Mouse (Mus musculus) skeletal muscle tissue, adult 2 months (tissue): ENCODE measurements at regions not wholly inside any gene's neighbourhood (a gene's known extent, or its start where the extent isn't known, plus 50 kb on each side); places are given as distances from the start of the nearest gene placed in this dataset.

ENCODE experiments used
- DNase-seq: peaks from one replicate; pipeline ENCODE4 v3.0.0-alpha.2; 2012; ENCODE audit warnings: low read depth, low spot score

DNA sequence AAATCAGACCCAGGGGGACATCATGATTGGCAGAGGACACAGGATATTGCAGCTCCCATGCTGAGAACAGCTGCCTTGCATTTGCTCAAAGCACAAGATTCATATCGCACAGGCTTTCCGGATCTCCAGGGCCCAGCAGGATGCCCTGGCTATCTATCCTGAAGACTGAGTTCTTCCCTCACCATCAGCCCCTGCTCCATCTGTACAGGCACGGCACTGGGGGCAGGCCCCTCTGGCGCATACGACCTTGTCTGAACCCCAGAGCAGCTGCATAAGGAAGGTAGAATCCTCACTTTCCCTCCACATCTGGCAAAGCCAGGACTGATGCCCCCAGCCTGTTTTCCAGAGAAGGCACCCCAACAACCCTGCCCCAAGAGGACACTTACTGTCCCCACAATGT lies 266.8 kb downstream of the Tns1 start:
- DNase-seq: no peak

DNA sequence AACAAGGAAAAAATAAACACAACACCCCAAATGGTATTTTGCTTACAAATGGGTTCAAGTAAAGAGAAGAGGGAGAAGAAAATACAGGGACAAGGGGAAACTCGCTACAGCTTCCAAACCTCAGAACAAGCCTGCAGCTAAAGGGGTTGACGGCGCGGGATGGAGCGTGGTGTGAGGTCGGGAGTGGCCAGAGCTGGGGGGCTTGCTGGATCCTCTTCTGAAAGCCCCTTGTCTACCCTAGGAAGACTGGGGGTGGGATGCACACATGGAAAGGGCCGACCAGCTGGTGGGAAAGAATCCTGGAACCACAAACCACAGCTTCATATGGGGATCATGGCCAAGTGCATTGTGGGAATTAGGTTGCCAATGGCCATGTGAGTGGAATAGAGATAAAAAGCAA lies 267.4 kb downstream of the Tns1 start:
- no peak for DNase-seq

DNA sequence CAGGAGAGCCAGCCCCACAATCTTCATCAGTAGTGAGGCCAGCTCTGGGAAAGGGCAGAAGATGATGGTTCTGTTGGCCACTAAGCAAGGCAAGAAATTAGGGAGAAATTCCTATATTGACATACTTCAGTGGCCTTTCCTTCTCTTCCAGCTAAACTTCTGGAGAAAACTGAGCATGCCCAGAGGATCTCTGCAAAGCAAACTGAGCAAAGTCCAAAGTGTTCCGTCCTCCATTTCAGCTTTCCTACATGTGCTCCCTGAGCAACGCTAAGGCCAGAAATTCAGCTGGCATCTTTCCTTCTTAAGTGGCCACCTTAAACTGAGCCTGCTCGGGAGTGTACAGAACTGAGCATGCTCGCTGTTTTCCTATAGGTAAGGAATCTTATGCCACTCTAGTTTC lies 268.9 kb downstream of the Tns1 start:
- no peak for DNase-seq

DNA sequence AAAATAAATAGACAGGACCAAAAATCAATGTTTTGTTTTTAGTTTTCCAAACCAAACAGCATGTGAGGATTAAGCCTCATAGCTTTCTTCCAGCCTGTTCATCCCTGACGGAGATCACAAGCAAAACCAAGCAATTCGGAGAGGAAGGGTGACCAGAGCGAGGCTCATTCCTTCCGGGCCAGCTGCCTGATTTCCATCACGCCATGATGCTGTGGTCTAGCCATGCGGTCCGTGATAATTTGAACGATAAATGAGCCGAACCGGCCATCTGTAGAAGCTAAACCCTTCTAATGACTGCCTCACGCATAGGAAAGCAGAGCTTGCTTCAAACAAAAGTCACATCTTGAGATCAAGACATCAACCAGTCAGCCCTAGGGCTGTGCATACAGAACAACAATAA lies 270.4 kb downstream of the Tns1 start:
- DNase-seq: no peak

DNA sequence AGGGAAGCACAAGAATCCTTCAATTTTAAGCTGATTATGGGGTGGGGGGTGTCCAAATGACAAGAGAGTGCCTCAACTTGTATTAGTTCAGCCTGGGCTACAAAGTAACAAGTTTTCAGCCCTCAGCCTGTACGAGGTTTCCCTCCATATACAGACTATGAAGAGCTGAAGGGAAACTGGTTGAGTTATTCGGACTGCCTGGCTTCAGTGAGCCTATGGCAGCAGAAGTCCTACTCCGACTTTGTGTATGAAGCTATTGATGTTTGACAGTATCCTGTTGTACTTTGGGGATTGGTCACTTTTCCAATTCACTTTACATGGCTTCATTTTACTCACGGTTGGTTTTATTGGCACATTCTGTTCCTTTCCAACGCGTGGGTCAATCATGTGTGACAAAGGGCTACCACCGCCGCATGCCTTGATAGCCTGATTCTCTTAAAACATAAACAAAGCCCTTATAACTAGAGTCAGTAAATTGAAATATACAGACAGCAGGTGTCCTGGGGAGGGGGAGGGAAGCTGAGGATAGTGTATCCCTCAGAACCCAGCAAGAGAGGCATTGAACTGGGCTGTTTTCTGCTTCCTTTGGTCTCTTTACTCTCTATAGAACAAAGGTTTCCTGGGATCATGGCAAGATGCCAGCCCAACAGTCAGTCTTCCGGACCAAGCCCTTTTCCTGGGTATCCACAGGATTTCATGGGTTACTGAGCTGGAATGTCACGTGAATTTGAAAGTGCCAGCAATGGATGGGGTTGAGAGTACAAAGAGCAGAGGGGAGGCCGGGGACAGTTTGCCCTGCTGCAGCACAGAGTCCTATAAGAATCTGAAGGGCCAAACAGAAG lies 273.9 kb downstream of the Tns1 start:
- no peak for DNase-seq

- no peak for DNase-seq
Measured at GRCm38 (mm10) chr1:73848370-73848769, 275.9 kb downstream of the Tns1 start.

DNA sequence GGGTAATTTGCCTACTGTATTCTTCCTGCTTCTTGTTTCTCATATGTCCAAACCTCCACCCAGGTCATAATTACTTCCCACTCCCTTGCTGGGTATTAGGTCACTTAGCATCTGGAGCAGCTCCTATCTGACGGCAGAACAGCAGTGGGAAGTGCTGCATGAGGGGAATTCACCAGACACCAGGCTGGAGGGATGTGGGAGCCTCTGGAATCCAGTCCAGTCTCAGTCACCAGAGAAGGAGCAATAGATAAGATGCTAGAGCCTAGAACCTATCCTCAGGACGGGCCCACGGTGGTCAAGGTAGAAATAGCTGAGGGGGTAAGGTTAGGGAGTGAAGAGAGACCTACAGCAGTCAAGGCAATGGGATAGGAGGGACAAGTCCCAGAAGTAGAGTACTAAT lies 277.1 kb downstream of the Tns1 start:
- no peak for DNase-seq

DNA sequence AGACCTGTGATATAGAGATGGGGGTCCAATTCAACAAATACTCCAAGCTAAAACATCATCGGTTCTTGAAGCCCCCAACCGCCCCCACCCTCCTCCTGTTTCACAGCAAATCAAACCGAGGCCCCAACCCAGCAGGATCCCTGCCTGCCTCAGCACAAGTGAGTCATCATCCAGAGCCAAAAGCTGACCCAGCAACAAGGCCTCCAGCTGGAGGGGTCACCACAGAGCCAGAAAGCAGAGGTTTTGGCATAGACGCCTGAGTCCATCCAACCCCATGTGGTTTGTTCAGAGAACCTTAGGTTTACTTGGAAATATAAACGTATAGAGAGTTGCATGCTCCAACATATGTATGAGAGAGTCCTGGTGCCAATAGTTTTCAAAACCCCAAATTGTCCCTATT lies 279.1 kb downstream of the Tns1 start:
- DNase-seq: no peak

DNA sequence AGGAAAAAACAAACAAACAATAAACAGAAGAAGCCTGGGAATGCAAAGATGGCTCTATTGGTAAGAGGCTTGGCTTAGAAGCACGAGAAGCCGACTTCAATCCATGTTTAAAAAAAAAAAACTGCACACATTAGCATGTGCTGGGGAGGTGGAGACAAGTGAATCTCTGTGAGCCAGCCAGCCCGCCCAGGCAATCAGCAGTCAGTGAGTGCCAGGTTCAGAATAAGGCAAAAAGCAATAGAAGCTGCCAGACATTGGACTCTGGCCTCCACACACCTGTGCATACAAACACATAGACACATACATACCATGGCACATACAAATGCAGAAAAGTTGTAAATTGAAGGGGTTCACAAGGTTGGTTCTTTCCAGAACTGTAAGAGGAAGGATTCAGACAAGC lies 279.7 kb downstream of the Tns1 start:
- DNase-seq: no peak

GRCm38 (mm10) chr1:73839351-73839750 lies 284.9 kb downstream of the Tns1 start:
- DNase-seq: peak; percentile 78

DNA sequence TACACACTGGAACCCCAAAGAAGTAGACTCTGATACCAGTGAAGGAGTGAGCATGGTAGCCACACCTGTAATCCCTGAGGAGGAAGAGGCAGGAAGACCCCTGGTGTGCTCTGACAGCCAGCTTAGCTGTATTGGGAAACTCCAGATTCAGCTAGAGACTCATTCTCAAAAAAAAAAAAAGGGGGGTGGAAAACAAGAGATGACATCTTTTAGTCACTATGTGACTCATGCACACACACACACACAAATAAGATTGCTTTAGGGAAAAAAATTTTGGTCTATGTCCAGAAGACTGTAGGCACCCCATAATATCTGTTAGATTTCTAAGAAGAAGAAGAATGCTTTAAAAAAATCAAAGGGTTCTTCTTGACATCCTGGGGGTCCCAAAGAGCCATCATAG lies 287.6 kb downstream of the Tns1 start:
- no peak for DNase-seq

DNA sequence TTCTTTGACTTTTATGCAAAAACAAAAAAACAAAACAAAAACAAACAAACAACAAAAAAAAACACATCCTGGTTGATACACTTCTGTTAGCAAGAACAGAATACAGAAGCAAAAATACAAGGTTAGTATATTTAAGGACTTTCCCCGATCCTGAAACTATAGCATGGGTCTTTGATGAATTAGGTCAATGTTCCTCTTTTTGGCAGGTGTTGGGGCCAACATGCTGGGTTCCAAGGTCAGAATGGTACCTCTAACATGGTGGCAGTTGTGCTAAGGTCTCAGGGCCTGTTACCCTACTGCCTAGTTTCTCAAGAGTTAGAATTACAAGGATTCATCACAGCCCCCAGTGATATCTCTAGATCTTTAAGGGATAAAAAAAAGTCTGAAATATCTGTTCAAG lies 289.7 kb downstream of the Tns1 start:
- no peak for DNase-seq

GRCm38 (mm10) chr1:73830486-73831132 lies 293.6 kb downstream of the Tns1 start:
- no peak for DNase-seq

DNA sequence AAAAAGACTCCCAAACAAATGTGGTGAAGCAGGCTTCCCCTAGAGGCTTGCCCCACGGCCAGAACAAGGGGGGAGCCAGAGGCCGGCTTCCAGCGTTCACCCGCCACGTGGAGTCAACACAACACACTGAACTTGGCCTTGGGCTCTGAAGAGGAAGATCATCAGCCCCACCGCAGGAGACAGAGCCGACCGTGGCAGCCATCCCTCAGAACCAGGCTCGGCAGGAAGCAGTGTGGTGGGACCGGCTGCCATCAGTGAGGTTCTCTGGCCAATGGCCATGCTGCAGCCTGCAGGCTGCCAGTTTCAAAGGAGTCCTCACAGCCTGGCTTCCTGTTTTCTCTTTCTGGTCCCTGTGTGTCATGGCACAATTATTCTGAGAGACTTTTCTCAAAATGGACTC lies 295.3 kb downstream of the Tns1 start:
- DNase-seq: peak; percentile 24

GRCm38 (mm10) chr1:73826243-73826930 lies 297.9 kb downstream of the Tns1 start:
- peak; percentile 71 for DNase-seq

GRCm38 (mm10) chr1:73824406-73825184 lies 299.7 kb downstream of the Tns1 start:
- peak; percentile 25 for DNase-seq

DNA sequence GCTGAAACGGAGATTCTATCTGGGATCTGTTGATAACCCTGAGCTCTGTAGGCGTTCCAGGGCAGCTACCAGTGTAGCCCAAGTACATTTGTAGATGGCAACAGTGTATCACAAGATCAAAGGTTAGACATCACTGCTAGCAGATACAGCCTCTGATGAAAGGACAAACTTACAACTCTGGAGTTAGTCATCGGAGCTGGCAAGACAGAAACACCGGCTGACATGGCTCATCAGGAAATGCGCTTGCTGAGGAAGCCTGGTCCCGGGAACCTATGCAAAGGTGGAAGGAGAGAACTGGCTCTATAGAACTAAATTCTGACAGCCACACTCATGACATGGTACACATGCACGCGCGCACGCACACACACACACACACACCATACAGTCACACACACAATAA lies 300.5 kb downstream of the Tns1 start:
- no peak for DNase-seq

DNA sequence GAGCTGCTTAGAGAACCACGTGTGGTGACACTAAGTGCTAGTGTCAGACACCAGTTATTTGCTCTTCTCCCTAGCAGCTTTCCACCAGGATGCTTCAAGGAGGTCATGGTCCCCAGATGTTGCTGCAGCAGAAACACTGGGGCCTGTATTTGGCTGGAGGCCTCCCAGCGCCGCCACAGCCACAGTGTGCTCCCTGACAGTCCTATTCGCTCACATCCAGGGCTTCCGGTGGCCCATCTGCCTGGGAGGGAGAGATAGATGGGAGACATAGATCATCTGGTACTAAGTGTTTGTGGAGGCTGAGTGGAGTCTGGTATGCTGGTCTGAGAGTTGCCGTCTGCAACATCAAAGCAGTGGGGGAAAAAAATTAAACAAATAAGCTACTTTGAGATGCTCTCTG lies 301.6 kb downstream of the Tns1 start:
- no peak for DNase-seq

DNA sequence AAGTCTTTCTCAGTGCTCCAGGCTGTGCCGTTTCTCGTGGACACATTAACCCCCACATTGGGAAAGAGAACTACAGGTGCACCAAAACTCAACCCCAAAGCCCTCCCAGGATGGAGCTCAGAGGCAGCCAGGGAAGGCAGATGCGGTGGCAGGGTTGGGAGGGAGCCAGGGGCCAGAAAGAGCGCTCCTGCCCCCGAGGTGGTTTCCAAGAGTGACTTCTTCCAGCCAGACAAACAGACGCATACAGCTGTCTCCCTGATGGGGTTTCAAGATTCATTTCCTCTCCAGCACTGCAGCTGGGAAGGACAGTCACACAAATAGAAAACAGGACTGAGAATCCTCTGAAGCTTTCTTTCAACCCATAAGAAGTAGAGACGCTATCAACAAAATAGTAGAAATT lies 303.5 kb downstream of the Tns1 start:
- peak; percentile 38 for DNase-seq

DNA sequence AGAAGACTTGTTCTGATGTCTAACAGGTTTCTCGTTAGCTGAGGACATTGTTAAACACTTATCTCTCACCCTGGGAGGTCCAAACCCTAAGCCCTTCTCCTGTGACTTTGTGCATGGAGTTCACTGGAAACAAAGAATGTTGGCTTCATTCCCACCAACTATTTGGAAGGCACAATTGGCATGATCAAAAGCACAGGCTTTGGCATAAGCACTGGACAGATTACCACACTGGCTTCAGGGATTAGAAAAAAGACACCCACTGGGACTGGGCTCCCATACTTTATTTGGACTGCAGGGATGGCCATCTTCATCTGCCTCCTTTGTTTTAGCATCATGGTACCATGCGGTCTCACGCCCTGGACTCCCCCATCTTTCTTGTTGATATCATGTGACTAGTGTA lies 317.0 kb downstream of the Tns1 start:
- DNase-seq: peak; percentile 38

DNA sequence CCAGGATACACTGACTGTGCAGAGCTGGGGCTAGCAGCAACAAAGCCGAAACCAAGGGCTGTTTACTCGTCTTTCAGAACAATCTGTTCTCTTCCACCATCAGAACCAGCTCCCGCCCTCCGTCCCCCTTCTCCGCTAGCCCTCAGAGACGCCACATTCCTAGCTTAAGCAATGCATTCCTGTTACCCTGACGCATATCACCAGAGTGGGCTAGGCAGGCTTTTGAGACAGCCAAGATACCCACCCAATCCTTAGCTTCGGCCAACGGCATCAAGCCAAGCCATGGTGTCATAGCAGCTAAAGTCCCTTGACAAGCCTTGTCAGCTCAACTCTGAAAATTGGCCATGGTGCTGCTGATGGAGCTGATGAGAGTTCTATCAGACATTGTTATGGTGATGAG lies 319.1 kb downstream of the Tns1 start:
- peak; percentile 76 for DNase-seq

DNA sequence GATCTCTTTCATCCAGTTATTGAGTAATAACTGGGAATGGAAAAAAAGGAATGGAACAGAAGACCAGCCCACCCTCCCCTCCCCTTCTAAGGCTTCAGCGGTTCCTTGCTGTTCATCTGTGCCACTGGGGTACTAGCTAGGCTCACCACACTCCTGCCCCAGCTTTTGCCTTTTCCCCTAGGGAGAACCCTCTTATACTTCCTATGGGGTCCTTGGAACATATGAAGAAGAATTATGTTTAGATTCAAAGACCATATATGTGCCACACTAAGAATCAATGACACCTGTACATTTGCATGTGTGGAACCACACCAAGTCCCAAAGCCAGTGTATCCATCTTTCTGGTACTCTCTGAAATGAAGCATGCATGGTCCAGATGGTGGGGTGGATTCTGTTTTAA lies 324.3 kb downstream of the Tns1 start:
- DNase-seq: no peak
